Mouse (Mus musculus) v-Abl transformed pro-B cells (cell line): Measurements from ENCODE around the gene Scarb1.

Source experiments
- in situ Hi-C, 2 experiments: fragments of 400-800 bp; cut with MboI; formaldehyde crosslinking; loops; one replicate each; pipeline ENCODE4 v1.15.1; 2025; ENCODE audit not compliant: unreplicated experiment in 2 of 2

The Scarb1 gene

GRCm38 (mm10) chr5:125275315-125275714 lies 65.6 kb downstream of the Scarb1 start:
- in situ Hi-C loops = loop anchor here (10.0 kb wide), 1 partner anchor 209 kb away; no protein-coding TSS in a partner anchor

GRCm38 (mm10) chr5:125274773-125275172 lies 66.1 kb downstream of the Scarb1 start:
- in situ Hi-C loops = loop anchor here (5.0 to 10.0 kb wide), 4 partner anchors 93 to 367 kb away; no protein-coding TSS in a partner anchor

- in situ Hi-C loops = loop anchor here (5.0 to 10.0 kb wide), 4 partner anchors 93 to 367 kb away; no protein-coding TSS in a partner anchor
These were observed 66.7 kb downstream of the Scarb1 start for GRCm38 (mm10) chr5:125274182-125274581.

GRCm38 (mm10) chr5:125273666-125274109 lies 67.2 kb downstream of the Scarb1 start:
- in situ Hi-C loops = loop anchor here (5.0 to 10.0 kb wide), 4 partner anchors 94 to 366 kb away; no protein-coding TSS in a partner anchor

GRCm38 (mm10) chr5:125272231-125272988 lies 68.5 kb downstream of the Scarb1 start:
- in situ Hi-C loops = loop anchor here (5.0 to 10.0 kb wide), 4 partner anchors 95 to 365 kb away; no protein-coding TSS in a partner anchor

GRCm38 (mm10) chr5:125271531-125272203 lies 69.2 kb downstream of the Scarb1 start:
- in situ Hi-C loops = loop anchor here (5.0 to 10.0 kb wide), 4 partner anchors 96 to 364 kb away; no protein-coding TSS in a partner anchor

- in situ Hi-C loops = loop anchor here (5.0 to 10.0 kb wide), 4 partner anchors 97 to 363 kb away; no protein-coding TSS in a partner anchor
These were observed 70.2 kb downstream of the Scarb1 start for GRCm38 (mm10) chr5:125270587-125271130.

- in situ Hi-C loops = loop anchor here (5.0 to 10.0 kb wide), 4 partner anchors 97 to 363 kb away; no protein-coding TSS in a partner anchor
These were observed 71.1 kb downstream of the Scarb1 start for GRCm38 (mm10) chr5:125269836-125270235.

GRCm38 (mm10) chr5:125269399-125269798 lies 71.5 kb downstream of the Scarb1 start:
- in situ Hi-C loops = loop anchor here in 1 of 2 experiments (5.0 kb wide), 1 partner anchor 362 kb away; no protein-coding TSS in a partner anchor

- in situ Hi-C loops = loop anchor here in 1 of 2 experiments (5.0 kb wide), 1 partner anchor 361 kb away; no protein-coding TSS in a partner anchor
These were observed 72.7 kb downstream of the Scarb1 start for GRCm38 (mm10) chr5:125268033-125268765.

GRCm38 (mm10) chr5:125267150-125267961 lies 73.5 kb downstream of the Scarb1 start:
- in situ Hi-C loops = loop anchor here in 1 of 2 experiments (5.0 kb wide), 1 partner anchor 360 kb away; no protein-coding TSS in a partner anchor

- in situ Hi-C loops = loop anchor here in 1 of 2 experiments (5.0 kb wide), 1 partner anchor 359 kb away; no protein-coding TSS in a partner anchor
These were observed 74.8 kb downstream of the Scarb1 start for GRCm38 (mm10) chr5:125266128-125266527.

GRCm38 (mm10) chr5:125264700-125265099 lies 76.2 kb downstream of the Scarb1 start:
- in situ Hi-C loops = loop anchor here in 1 of 2 experiments (5.0 kb wide), 2 partner anchors 72 to 357 kb away; no protein-coding TSS in a partner anchor

- in situ Hi-C loops = loop anchor here in 1 of 2 experiments (5.0 kb wide), 1 partner anchor 70 kb away; no protein-coding TSS in a partner anchor
These were observed 78.3 kb downstream of the Scarb1 start for GRCm38 (mm10) chr5:125262578-125262977.

GRCm38 (mm10) chr5:125253917-125254316 lies 87.0 kb downstream of the Scarb1 start:
- in situ Hi-C loops = loop anchor here in 1 of 2 experiments (5.0 kb wide), 1 partner anchor 142 kb away; no protein-coding TSS in a partner anchor

- in situ Hi-C loops = loop anchor here in 1 of 2 experiments (5.0 kb wide), 1 partner anchor 141 kb away; no protein-coding TSS in a partner anchor
These were observed 87.4 kb downstream of the Scarb1 start for GRCm38 (mm10) chr5:125253448-125253847.

GRCm38 (mm10) chr5:125252664-125253063 lies 88.2 kb downstream of the Scarb1 start:
- in situ Hi-C loops = loop anchor here in 1 of 2 experiments (5.0 kb wide), 1 partner anchor 140 kb away; no protein-coding TSS in a partner anchor

GRCm38 (mm10) chr5:125251885-125252615 lies 88.8 kb downstream of the Scarb1 start:
- in situ Hi-C loops = loop anchor here in 1 of 2 experiments (5.0 kb wide), 1 partner anchor 140 kb away; no protein-coding TSS in a partner anchor
